Mouse (Mus musculus): Measurements from ENCODE around the gene Pkd1.
A peak's percentile ranks its signal among the peaks of the same experiment; 100 is the strongest.

DNA sequence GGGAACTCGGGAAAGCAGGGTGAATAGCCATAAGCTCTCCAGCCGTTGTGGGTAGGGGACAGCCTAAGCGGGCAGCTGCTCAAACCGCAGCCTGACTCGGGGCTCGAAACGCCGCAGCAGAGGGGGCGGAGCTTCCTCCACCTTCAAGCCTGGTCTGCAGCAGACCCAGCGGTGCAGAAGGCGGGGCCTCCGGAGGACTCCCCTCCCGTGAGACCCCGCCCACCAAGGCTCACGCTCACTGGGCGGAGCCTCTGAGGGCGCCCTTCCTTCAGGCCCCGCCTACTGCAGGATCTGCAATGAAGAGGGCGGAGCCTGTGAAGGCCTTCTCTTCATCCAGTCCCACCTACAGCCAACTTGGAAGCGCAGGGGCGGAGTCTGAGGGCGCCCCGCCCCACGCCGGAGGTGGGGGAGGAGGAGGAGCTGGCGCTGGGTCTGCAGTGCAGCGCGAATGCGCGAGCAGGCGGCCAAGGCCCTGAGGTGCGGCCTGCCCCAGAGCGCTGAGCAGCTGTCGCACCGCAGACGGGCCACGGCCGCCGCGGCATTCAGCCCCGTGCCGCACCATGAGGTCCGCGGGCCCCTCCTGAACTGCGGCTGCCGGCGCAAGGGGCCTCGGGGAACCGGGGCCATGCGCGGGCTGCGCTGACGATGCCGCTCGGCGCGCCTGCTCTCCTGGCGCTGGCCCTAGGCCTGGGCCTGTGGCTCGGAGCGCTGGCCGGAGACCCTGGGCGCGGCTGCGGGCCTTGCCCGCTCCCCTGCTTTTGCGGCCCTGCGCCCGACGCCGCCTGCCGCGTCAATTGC is at the start of gene Pkd1:
- TF ChIP-seq CTCF (IDR thresholded peaks at IDR 0.05; ENCODE audit: control insufficient read depth, insufficient read depth, insufficient replicate concordance, low read depth, low read length) (no peak), POLR2A (IDR thresholded peaks at IDR 0.05; ENCODE audit: control insufficient read depth, low read depth, low read length) (peak; percentile 90)

Data from testis, adult 2 months (tissue).